Mouse (Mus musculus): Measurements from ENCODE around the gene Lin9.
"Not testable (repeated sequence)": the region's sequence is repeated elsewhere in the genome, so short reads cannot be mapped to it uniquely, and the experiment has no call there.

DNA sequence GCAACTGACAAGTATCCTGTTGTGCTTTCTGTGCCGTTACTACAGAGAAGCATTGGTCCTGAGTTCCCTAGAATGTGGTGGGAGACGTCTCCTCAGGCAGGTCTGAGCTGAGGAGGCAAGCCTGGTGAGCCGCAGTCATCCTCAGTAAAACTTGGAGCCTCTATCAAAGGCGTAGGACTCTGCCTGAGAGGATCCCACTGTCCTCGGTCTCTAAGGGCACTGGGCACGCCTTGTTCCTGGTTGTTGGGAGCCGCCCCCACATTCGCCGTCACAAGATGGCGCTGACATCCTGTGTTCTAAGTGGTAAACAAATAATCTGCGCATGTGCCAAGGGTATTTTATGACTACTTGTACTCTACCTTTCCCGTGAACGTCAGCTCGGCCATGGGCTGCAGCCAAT, 29.1 kb upstream of the Lin9 start:
- not testable (repeated sequence) for TF ChIP-seq TAL1, GATA1 (IDR thresholded peaks at IDR 0.05; ENCODE audit: low read length)

Data from erythroblast, embryonic 14.5 days (primary cell).